Mouse (Mus musculus) skeletal muscle tissue, adult 2 months (tissue): ENCODE data around the gene Sst.
A peak's percentile ranks its signal among the peaks of the same experiment; 100 is the strongest.
"Not testable (repeated sequence)": the region's sequence is repeated elsewhere in the genome, so short reads cannot be mapped to it uniquely, and the experiment has no call there.

Experiments used
- DNase-seq: peaks from one replicate; pipeline ENCODE4 v3.0.0-alpha.2; 2012; ENCODE audit warnings: low read depth, low spot score

The Sst gene

DNA sequence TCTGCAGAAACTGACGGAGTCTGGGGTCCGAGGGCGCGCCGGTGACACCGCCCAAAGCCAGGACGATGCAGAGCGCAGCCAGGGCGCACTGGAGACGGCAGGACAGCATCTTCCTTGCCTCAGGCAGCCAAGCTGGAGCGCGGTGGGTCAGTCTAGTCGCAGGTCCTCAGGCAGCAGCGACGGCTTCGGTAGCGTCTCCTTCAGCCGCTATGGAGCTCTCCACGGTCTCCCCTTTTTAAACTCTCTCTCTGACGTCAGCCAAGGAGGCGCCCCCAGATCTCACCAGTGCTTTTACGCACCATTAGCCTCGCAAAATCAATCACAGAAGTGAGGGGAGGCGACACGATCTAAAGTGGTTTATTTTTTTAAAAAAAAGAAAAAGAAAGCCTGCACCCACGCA, at the start of gene Sst:
TSS of gene Sst (minus strand) at position 323 of the 400 bp plus-strand sequence.
- no peak for DNase-seq

DNA sequence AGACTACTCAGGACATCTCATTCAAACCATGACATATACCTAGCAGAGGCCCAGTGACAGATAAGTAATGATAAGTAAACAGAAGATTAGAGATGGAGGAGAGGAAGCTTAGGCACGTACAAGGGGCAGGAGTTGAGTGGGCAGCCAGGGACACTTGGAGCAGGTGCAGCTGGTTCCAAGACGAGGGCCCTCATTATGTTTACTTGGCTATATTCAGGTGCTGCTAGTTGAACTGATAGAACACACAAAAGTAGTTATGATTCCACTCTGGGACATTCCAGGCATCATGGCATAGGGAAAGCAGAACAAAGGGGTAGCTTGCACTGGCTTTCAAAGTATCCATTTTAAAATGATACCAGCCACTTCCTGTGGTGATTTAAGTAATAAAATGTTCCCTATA, 43.6 kb upstream of the Sst start:
- DNase-seq, result no peak

DNA sequence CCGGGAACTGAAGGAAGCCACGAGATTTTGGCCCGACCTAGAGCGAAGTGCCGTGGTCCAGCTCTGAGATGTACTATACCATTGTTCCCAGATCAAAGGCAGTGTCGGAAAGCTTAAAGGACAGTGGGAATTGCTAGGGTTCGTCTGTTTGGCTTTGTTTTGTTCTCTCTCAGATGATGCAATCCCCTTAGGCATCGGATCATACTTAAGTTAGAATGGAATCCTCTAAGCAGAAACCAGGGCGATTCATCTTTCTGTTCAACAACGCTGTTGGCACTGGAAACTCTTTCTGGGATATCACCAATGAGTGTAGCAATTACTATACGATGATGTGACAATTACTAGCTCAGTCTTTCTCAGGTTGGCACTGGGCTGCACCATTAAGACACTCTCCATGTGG, 41.5 kb upstream of the Sst start, which contains the start of gene Rtp2:
TSS of gene Rtp2 (minus strand) at position 101 of the 400 bp plus-strand sequence.
- DNase-seq, result no peak

DNA sequence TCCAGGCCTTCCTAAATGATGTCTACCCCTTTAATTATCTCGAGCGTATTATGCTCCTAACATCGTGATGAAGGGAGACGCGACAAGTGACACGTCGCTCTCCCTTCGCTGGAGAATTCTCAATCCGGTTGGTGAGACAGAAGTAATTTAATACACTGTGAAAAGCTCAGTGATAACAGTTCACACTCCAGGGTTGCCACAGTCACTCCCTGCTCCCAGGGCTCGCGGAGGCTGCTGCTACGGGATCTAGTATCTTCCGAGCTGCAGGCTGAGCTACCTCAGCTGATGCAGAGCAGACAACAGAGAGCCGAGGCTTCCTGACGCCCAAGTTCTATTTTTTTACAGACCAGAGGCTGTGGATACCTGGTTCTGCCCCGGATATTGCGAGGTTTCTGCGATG, 40.5 kb upstream of the Sst start:
- no peak for DNase-seq

DNA sequence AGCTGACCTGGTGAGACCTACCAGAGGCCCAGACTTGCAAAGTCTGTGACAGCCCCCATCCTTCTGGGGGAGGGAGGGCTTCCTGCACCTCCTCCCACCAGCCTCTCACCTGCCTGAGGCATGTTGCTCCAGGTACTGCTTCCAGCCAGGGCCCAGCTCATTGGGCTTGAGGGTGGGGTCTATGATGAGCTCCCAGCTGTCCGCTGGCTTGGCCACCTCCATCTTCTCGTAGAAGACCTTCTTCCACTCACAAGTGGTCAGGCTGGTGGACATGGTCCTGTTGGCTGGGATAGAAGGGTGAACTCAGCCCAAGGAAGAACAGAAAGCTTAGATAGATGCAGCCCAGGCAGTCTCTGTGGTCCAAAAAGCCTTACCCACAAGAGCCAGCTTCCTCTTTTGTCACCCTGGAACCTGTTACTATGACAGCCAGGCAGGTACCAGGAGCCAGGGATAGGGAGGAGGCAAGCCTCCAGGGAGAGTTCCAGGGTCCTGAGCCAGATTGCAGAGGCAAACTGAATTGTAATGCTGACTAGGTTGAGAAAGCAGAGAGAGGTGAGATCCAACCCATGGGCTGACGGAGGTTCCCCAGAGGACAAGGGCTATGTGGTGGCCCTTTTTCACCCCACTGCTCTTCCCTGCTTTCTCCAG, 39.8 kb upstream of the Sst start:
- DNase-seq, result no peak

DNA sequence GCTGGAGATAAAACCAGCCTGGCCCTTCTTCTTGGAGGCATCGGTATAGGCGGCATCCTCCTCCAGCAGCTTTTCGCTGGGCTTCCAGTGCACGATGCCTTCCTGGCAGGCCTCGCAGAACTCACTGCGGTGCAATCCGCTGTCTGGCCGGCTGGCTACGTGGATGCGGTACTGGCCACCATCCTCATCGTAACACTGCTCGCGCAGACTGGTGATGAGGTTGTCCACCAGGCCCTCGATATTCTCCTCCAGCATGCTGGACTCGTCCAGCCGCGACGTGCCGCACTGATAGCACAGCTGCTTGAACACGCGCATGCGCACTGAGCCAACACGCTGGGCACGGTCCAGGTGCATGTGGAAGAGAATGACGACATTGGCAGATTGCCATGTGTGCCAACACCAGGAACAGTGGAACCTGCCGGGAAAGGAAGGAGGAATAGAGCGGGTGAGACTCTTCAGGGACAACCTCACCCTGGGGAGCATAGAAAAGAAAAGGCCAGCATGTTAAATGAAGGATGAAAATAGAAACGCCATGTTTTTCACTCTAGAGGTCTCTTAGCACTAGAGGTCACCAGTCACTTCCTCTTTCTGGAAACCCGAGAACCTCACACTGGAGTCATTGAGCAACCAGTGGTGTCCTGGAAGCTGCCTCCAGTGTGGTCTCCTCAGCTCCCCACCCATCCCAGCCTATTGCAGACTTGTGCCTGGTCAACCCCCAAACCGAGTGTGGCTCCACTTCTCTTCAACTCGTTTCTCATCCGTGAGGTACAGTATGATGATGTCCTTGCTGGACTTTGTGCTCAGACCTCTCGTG, 36.8 kb upstream of the Sst start:
- DNase-seq, result no peak

DNA sequence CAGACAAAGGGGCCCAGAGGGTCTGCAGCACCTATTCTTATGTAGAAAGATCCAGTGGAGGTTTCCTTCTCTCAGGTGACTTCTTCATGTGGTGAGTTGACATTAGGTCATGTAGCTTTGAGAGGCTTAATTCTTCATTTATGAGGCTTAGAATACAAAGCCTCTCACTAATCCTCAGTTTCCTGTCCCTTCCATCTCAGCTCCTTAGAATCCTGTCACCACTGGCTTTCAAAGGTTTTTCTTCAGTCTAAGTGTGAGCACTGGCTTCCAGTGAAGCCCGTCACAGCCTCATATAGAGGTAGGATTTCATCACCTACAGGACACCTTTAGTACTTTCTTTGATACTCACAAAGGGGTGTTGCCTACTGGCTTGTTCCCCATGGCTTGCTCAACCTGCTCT, 32.1 kb upstream of the Sst start:
- DNase-seq, result no peak

DNA sequence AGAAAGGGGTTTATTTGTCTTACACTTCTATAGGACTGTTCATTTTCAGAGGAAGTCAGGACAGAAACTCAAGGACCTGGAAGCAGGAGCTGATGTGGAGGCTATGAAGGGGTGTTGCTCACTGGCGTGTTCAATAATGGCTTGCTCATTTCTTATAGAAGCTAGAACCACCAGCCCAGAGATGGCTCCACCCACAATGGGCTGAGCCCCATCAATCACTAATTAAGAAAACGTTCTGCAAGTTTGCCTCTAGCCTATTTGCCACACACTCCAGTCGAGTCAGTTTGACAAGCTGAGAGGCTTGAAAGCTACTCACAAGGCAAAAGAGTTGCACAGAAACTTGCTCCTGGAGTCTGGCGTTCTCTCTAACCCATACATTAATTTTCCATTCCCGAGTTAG, 30.9 kb upstream of the Sst start:
- DNase-seq, result no peak

DNA sequence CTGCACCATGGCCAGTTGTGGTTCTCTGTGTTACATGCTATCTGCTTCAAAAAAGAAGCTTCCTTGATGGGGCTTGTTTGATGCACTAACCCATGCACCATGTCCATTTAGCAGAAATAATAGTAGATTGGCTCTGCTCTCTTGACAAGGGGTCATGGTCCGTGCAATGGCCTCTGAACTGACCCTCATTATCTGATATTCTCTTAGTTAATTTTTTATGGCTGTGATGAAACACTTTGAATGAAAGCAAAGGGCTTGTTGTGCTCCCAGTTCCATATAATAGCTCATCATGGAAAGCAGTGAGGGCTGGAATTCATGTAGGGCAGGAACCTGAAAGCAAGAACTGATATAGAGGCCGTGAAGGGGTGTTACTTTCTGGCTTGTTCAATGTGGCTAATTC, 28.7 kb upstream of the Sst start:
- no peak for DNase-seq

DNA sequence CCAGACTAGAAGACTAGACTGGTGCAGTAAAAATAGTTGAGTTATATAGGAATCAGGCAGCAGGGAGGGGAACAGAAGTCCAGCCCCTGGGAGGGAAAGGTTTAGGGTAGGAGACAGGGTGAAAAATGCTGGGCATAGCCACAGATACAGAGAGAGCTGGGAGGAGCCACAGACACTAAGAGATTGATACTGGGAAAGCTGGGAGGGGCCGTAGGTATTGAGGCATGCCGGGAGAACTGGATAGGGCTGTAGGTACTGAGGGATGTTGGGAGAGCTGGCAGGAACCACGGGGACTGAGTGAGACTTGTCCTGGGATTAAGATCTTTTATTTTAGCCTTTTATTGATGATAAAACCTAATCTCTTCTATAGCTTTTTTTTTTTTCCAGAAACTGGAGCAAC, 22.6 kb upstream of the Sst start:
- no peak for DNase-seq

DNA sequence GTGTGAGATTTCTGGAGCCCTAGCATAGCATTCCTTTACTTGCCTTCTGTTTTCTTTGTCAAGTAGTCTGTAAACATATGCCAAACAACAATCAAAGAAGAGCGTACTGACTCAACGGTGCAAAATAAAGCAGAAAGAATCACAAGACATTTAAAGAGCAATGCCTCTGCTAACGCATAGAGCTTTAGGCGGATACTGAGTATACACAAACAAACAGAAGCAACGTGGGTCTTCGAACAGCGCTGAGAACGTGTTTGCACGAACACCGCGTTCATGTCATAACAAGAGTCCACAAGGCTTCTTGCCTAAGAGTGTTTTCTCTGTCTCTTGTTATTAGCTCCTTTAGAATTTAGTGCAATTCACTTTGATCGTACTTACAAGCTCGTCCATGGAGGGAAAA, 22.0 kb upstream of the Sst start:
- no peak for DNase-seq

DNA sequence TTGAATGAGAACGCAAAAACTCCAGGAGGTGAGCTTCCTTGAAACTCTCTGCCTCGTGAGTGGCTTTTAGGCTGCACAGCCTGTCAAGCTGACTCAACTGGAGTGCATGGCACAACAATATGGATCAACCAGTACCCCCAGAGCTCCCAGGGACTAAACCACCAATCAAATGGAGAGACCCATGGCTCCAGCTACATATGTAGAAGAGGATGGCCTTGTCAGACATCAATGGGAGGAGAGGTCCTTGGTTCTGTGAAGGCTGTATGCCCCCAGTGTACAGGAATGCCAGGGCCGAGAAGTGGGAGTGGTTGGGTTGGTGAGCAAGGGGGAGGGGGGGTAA, 18.2 kb upstream of the Sst start:
- not testable (repeated sequence) for DNase-seq

DNA sequence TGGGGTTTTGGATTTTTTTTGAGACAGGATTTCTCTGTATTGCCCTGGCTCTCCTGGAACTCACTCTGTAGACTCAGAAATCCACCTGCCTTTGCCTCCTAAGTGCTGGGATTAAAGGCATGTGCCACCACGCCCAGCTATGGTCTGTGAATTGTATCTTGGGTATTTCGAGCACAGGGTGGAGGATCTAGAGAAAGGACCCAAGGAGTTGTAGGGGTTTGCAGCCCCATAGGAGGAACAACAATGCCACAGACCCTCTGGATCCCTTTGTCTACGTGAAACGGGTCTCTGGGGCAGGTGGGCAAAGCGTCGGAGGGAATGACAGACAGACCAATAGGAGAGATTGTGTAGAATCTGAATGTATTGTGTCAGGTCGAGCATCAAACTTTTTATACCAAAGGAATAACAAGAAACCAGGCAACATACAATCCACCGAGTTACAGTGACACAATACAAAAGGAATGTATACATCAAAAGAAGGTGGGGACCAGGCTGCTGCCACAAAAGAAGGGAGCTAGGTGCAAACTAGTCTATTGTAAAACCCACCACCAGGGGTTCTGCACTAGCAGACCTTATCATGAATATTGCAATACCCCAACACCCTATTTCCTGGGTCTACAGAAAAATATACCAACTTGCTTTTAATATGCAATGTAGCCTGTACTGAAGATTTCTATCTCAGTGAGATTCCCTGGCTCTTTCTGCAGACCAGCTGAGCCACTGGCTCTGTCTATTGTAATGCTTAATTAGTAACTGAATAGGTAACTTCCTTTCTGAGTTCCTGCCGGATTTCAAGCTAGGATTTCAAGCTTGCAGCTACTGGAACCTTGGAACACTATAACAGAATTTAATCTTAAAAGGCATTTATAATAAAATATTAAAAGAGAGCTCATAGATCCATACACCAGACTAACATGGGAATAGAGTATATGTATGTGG, 17.6 kb upstream of the Sst start:
- not testable (repeated sequence) for DNase-seq

DNA sequence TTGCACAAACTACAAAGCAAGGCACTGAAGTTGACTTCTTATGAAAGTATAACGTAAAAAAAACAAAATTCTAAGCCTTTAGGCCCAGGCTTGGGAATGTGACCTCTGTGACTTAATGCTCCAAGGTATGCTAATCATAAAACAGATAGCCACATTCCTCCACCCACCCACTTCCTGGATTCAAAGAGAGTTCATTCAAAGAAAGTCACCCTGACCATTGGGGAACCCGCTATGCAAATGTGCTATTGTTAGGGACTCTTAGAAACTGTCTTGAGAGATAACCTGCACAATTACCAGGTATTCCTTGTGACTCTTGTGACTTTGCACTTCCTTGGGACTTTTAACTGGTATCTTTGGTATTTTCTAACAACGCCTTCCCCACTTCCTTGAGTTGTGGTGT, 15.8 kb upstream of the Sst start:
- DNase-seq, result not testable (repeated sequence)

DNA sequence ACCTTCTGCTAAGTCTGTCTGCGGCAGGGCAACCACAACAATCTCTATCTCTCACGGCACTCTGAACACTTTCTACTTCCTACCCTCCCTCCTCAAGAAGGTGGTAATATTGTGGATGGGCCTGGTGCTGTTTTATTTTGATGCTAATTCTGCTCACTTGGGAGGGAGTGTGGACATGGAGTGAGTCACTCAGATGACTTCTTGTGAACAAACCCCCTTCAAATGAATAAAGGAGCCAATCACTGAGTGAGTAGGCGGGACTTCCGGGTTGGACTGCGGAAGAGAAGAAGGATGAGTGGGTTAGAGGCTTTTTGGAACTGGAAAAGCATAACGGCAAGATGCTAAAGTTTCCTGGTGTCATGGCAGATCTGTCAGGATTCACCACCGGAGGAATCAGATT, 10.7 kb upstream of the Sst start:
- no peak for DNase-seq

DNA sequence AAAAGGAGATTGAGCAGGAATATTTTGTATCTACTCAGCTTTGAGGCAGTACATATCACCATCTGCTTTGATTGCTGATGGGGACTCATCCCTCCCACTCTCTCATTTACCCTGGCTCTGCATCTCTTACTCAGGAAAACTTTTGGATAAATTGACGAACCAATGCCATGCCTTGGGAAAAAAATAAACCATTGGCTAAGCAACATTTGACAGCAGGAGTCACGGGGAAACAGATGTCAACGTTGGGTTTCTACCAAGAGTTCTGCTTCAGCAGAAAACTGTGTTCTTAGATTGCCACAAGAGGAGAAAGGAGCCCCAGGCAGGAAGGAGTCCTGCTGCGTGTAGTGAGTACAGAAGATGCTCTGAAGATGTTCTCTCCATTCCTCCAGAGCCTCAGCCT, 9.3 kb upstream of the Sst start:
- DNase-seq, result no peak

DNA sequence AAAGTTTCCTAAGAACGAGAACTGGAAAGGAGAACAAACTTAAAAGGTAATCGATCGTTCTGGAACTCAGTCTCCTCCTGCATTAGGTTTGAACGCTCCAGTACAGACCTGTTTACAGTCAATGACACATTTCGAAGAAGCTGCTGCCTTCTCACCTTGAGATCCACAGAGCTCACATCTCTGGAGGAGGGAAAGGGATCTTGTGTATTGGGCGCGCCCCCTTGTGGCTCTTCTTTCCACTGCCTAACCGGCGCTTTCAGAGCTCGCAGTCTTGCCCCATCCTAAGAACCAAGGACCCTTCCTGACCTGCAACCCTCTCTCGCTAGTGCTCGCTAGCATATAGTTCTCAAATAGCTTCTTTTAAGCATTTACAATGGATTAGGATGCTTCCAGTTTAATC, 8.1 kb upstream of the Sst start:
- DNase-seq, result peak; percentile 40

DNA sequence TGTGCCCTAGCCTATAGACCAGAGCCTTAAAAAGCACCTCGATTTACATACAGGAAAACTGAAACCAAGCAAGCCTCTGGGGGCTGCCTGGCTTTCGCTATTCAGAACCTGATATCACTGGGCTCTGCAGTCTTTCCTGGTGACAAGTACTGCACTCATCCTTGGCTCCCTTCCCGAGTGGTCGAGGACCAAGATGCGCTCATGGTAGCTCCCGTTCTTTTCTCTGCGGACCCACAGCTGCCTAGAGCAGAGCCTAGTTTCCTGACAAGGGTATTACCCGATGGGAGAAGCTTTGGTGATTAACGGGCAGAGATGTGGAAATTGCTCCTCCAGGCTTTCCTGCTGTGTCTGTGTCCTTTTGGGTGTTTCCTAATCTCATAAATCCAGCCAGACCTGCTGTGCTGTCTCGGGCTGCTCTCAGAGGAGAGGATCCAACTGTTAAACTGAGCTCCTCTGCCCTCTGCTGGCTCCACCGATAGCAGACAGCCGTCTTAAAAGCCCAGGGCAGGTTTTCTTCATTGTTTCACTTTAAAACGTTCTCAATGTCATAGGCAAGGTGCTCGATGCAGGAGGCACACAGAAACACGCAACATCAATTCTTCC, 7.3 kb upstream of the Sst start:
- peak; percentile 45 for DNase-seq

DNA sequence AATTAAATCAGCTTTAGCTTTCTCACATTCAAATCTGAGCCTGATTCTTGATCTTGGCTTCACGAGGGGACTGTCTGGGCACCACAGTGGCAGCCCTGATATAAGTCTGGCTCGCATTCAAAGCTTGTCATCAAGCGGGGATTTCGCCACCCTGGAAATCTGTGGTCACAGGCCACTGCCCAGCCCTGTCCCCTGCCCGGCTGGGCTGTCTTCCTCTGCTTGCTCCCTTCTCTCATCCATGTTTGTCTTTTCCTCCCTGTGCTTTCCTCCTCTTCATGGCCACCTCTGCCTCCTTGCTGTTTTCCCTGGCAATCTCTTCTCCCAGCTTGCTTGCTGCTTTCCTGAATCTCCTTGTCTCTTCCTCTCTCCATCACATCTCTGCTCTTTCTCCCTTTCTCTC, 6.7 kb upstream of the Sst start:
- no peak for DNase-seq

DNA sequence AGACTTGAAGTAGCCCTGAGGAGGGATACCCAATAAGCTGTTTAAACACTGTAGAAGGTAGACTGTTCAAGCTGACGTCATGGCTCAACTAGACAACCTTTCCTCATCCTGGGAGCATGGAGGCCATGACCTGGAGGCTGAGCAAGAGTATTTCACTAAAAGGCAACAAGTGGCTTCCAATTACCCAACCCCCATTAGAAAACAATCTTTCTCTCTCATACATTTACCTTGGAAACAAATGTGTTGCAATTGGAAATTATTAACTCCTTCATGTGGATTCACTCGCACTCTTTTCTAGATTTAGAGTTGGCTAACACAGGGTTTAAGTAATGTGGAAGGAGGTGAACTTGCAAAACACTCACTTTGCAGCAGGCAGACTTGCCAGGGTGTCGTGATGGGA, 4.4 kb upstream of the Sst start:
- DNase-seq, result no peak

DNA sequence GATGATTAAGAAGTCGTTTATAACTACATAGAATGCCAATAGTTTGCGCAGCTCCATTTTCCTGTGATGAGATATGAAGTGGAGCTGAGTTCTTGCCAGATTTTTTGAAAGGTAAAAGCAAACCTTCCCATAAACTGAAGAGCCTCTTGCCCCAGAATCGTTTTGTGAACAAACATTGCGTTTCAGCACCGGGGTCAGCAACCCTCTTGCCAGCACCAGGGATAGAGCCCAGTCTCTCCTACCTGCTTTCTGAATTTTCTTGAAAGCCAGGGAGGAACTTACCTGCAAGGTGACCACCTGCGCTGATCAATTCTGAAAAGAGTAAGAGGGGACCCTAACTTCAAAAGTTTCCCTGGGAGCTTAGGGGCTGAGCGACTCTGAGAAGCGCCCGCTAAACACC, 607 bp downstream of the Sst start:
- DNase-seq, result no peak
